ENCODE assay signal across 18 mouse cellular contexts in genomic region chr4:97950341-97951071, GRCm38 (mm10).
DNase-seq lines count a peak whose midpoint lies in the region; ATAC-seq and TF ChIP-seq lines count a peak whose summit lies in the region.
"Had no signal": no experiment of that assay in that cellular context is flagged by ENCODE, and none has a peak within 500 bp of the region (broad histone marks: within the 10 kb centered on the region; RNA-seq: fewer than 3 reads in every experiment).

No protein-coding gene starts in this region.

- TF ChIP-seq POLR2A in liver, adult 2 months (IDR thresholded peaks at IDR 0.05; ENCODE audit: extremely low read depth, insufficient read depth, low read length), result no peak

- H3K4me1 ChIP-seq in heart, embryonic 11.5 days (ENCODE audit: control insufficient read depth, insufficient read depth, low read length), result no peaks in the 10 kb centered on the region; the same call in 1 of the 2 replicates
- peaks cover 14% of the 10 kb centered on the region for H3K4me1 ChIP-seq in liver, adult 2 months (ENCODE audit: control insufficient read depth, insufficient read depth, low read length)
- H3K4me1 ChIP-seq in liver, embryonic 11.5 days (replicated peaks; ENCODE audit: control insufficient read depth, insufficient read depth, low read length), result no peaks in the 10 kb centered on the region
- peaks cover 17% of the 10 kb centered on the region for H3K4me1 ChIP-seq in embryonic facial prominence, embryonic 14.5 days (ENCODE audit: control insufficient read depth, insufficient read depth, low read length)

- ATAC-seq in heart, embryonic 11.5 days (replicated peaks; ENCODE audit: insufficient number of reproducible peaks, low FRiP score, low TSS enrichment), result no peak
- no peak for ATAC-seq in liver, embryonic 11.5 days (replicated peaks; ENCODE audit: low FRiP score)
- ATAC-seq in embryonic facial prominence, embryonic 14.5 days (ENCODE audit: low read depth), result peak; percentile 61; the same call in 1 of the 2 replicates
- no peak for ATAC-seq in erythroblast, adult 5-6 weeks (replicated peaks; ENCODE audit: low FRiP score, poor library complexity, severe bottlenecking)
- ATAC-seq: midbrain, embryonic 15.5 days had no signal

- peaks cover 14% of the 10 kb centered on the region; the same call in 1 of the 2 replicates for H3K79me2 ChIP-seq in liver, adult 2 months (ENCODE audit: control insufficient read depth, insufficient read depth, low read length)

- no peak overlapping the region for H3K4me3 ChIP-seq in heart, embryonic 11.5 days (ENCODE audit: low read depth, low read length)
- H3K4me3 ChIP-seq in liver, adult 2 months (ENCODE audit: insufficient read depth, low read depth, low read length), result no peak overlapping the region
- no peak overlapping the region for H3K4me3 ChIP-seq in liver, embryonic 11.5 days (ENCODE audit: low read depth, low read length)
- no peak overlapping the region for H3K4me3 ChIP-seq in embryonic facial prominence, embryonic 14.5 days (ENCODE audit: low read depth, low read length)
- H3K4me3 ChIP-seq: hindbrain, embryonic 15.5 days; limb, embryonic 15.5 days; midbrain, embryonic 15.5 days had no signal

- no peak overlapping the region for H3K27ac ChIP-seq in heart, embryonic 11.5 days (ENCODE audit: low read depth, low read length)
- H3K27ac ChIP-seq in liver, adult 2 months (replicated peaks; ENCODE audit: insufficient read depth, low read depth, low read length), result no peak overlapping the region
- H3K27ac ChIP-seq in liver, embryonic 11.5 days (ENCODE audit: low read depth, low read length), result no peak overlapping the region
- H3K27ac ChIP-seq in embryonic facial prominence, embryonic 14.5 days (replicated peaks; ENCODE audit: low read depth, low read length), result peak overlapping the region; percentile 5
- H3K27ac ChIP-seq: hindbrain, embryonic 15.5 days; limb, embryonic 15.5 days; midbrain, embryonic 15.5 days had no signal

- peak; percentile 85 to 87 for DNase-seq in cerebellum, postnatal 10 days
- no peak for DNase-seq in cerebellum, adult 9-11 months
- DNase-seq in heart, adult 11 months, result peak; percentile 88
- DNase-seq in liver, adult 2 months (ENCODE audit: extremely low read depth, low read depth, low spot score), result peak; percentile 30
- DNase-seq in liver, embryonic 11.5 days (ENCODE audit: low spot score), result no peak
- DNase-seq in embryonic facial prominence, embryonic 14.5 days (ENCODE audit: low spot score), result peak; percentile 75
- DNase-seq: cerebellum, adult 11 months; heart, adult 18-20 months; kidney, adult 2 months; kidney, postnatal 36 days; lung, adult 2 months; right cerebral cortex, postnatal 4 days; thymus, adult 18-20 months had no signal

- WGBS in heart, embryonic 11.5 days (ENCODE audit: insufficient replicate concordance), result 75% methylated on average over 10 of the region's 10 CpGs
- WGBS in liver, adult 2 months, result 33% methylated on average over 10 of the region's 10 CpGs
- WGBS in liver, embryonic 11.5 days, result 85% methylated on average over 10 of the region's 10 CpGs
- 50% methylated on average over 10 of the region's 10 CpGs for WGBS in embryonic facial prominence, embryonic 14.5 days

- H3K9ac ChIP-seq in heart, embryonic 11.5 days (ENCODE audit: low read depth, low read length), result no peak overlapping the region
- no peak overlapping the region for H3K9ac ChIP-seq in liver, adult 2 months (ENCODE audit: low read depth, low read length)
- no peak overlapping the region for H3K9ac ChIP-seq in liver, embryonic 11.5 days (ENCODE audit: low read depth, low read length)
- no peak overlapping the region for H3K9ac ChIP-seq in embryonic facial prominence, embryonic 14.5 days (ENCODE audit: low read depth, low read length)
- H3K9ac ChIP-seq: hindbrain, embryonic 15.5 days; limb, embryonic 15.5 days; midbrain, embryonic 15.5 days had no signal

- no peaks in the 10 kb centered on the region for H3K9me3 ChIP-seq in heart, embryonic 11.5 days (replicated peaks; ENCODE audit: control insufficient read depth, low read length)
- no peaks in the 10 kb centered on the region for H3K9me3 ChIP-seq in liver, embryonic 11.5 days (ENCODE audit: control insufficient read depth, low read length)
- no peaks in the 10 kb centered on the region for H3K9me3 ChIP-seq in embryonic facial prominence, embryonic 14.5 days (ENCODE audit: control insufficient read depth, low read length)
- H3K9me3 ChIP-seq: hindbrain, embryonic 15.5 days; limb, embryonic 15.5 days; midbrain, embryonic 15.5 days had no signal

- H3K4me2 ChIP-seq in heart, embryonic 11.5 days, result no peak overlapping the region
- H3K4me2 ChIP-seq in liver, embryonic 11.5 days, result no peak overlapping the region
- H3K4me2 ChIP-seq in embryonic facial prominence, embryonic 14.5 days (ENCODE audit: low read depth, low read length), result no peak overlapping the region
- H3K4me2 ChIP-seq: hindbrain, embryonic 15.5 days; limb, embryonic 15.5 days; midbrain, embryonic 15.5 days had no signal

- no peaks in the 10 kb centered on the region for H3K36me3 ChIP-seq in heart, embryonic 11.5 days (ENCODE audit: control insufficient read depth, insufficient read depth, low read length)
- no peaks in the 10 kb centered on the region for H3K36me3 ChIP-seq in liver, adult 2 months (ENCODE audit: control insufficient read depth, insufficient read depth, low read length)
- no peaks in the 10 kb centered on the region for H3K36me3 ChIP-seq in liver, embryonic 11.5 days (ENCODE audit: control insufficient read depth, insufficient read depth, low read length)
- no peaks in the 10 kb centered on the region for H3K36me3 ChIP-seq in embryonic facial prominence, embryonic 14.5 days (ENCODE audit: control insufficient read depth, insufficient read depth, low read length)
- H3K36me3 ChIP-seq: hindbrain, embryonic 15.5 days; limb, embryonic 15.5 days; midbrain, embryonic 15.5 days had no signal

- H3K27me3 ChIP-seq in heart, embryonic 11.5 days (ENCODE audit: control insufficient read depth, insufficient read depth, low read length), result no peaks in the 10 kb centered on the region
- H3K27me3 ChIP-seq in liver, adult 2 months (ENCODE audit: control insufficient read depth, insufficient read depth, low read length), result no peaks in the 10 kb centered on the region
- H3K27me3 ChIP-seq in liver, embryonic 11.5 days (replicated peaks; ENCODE audit: control insufficient read depth, insufficient read depth, low read length), result no peaks in the 10 kb centered on the region
- H3K27me3 ChIP-seq in embryonic facial prominence, embryonic 14.5 days (replicated peaks; ENCODE audit: control insufficient read depth, insufficient read depth, low read length), result no peaks in the 10 kb centered on the region
- H3K27me3 ChIP-seq: hindbrain, embryonic 15.5 days; limb, embryonic 15.5 days; midbrain, embryonic 15.5 days had no signal

- TF ChIP-seq CTCF in liver, adult 2 months (IDR thresholded peaks at IDR 0.05; ENCODE audit: low read depth, low read length), result no peak

Comparison
In these comparisons a context has a peak if more than half of its experiments do, and no peak if none do; other contexts are left out.
1. DNase-seq: peak in cerebellum, postnatal 10 days (2 of 2), heart, adult 11 months (single experiment), liver, adult 2 months (single experiment) and embryonic facial prominence, embryonic 14.5 days (single experiment); none in cerebellum, adult 9-11 months (single experiment) and liver, embryonic 11.5 days (single experiment).